ENCODE assay signal across 14 mouse cellular contexts in genomic region chr5:22546536-22546935, GRCm38 (mm10).
"Had no signal": no experiment of that assay in that cellular context is flagged by ENCODE, and none has a peak within 500 bp of the region (broad histone marks: within the 10 kb centered on the region; RNA-seq: fewer than 3 reads in every experiment).

No protein-coding gene starts in this region.

- H3K4me3 ChIP-seq: layer of hippocampus, adult 2 months; left cerebral cortex, adult 2 months; limb, embryonic 10.5 days; midbrain, embryonic 15.5 days; neural tube, embryonic 12.5 days had no signal

- H3K9ac ChIP-seq: midbrain, embryonic 15.5 days; neural tube, embryonic 12.5 days had no signal

- ATAC-seq: lung, postnatal 0 days; midbrain, embryonic 15.5 days had no signal

- H3K27ac ChIP-seq: kidney, postnatal 0 days; layer of hippocampus, adult 2 months; left cerebral cortex, adult 2 months; limb, embryonic 10.5 days; midbrain, embryonic 15.5 days; neural tube, embryonic 12.5 days; stomach, postnatal 0 days had no signal

- H3K27me3 ChIP-seq: midbrain, embryonic 15.5 days; neural tube, embryonic 12.5 days had no signal

- H3K9me3 ChIP-seq: limb, embryonic 10.5 days; midbrain, embryonic 15.5 days; neural tube, embryonic 12.5 days had no signal

- DNase-seq: kidney, adult 8-10 months; kidney, postnatal 36 days; lung, adult 2 months; lung, postnatal 36 days; thymus, postnatal 4 days had no signal

- H3K4me2 ChIP-seq: midbrain, embryonic 11.5 days; midbrain, embryonic 15.5 days; neural tube, embryonic 12.5 days had no signal
